Mouse (Mus musculus): Measurements from ENCODE around the gene Pou2f1. TPM values are rescaled to one million over a fixed set of nuclear protein-coding genes. Genes with fewer than 3 reads are reported as not detected.

Pou2f1 gene
- total RNA-seq, 2 experiments from 2014 or later, result 14.8 to 22.1 TPM

GRCm38 (mm10) chr1:165822031-165822430, 180.4 kb downstream of the Pou2f1 start:
- no peak for ATAC-seq (replicated peaks; ENCODE audit: low FRiP score, poor library complexity, severe bottlenecking)

- ATAC-seq (replicated peaks; ENCODE audit: low FRiP score, poor library complexity, severe bottlenecking), result no peak
Observed at GRCm38 (mm10) chr1:165819147-165819546, 183.3 kb downstream of the Pou2f1 start.

GRCm38 (mm10) chr1:165818145-165818860, 184.2 kb downstream of the Pou2f1 start:
- peak; percentile 94 for ATAC-seq (replicated peaks; ENCODE audit: low FRiP score, poor library complexity, severe bottlenecking)

DNA sequence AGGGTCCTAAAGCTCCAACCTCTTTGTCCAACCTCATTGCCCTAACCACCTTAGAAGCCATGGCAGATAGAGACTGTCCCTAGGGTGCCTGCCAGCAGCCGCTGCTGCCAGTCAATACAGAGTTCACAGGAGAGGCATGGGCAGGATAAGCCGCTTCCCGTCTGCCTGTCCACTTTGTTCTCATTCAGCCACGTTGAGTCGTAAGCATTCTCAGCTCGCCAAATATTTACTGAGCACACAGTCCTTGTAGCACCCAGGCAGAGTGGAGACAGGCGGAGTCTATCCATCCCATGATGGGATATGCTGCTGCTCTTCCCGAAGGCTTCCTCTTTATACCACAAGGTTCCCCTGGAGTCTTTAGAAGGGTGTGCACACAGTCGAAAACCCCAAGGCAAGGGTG, 185.2 kb downstream of the Pou2f1 start:
- ATAC-seq (replicated peaks; ENCODE audit: low FRiP score, poor library complexity, severe bottlenecking), result 0 out of 2 replicates have a peak, but pooled peaks have one; percentile 9

- ATAC-seq (replicated peaks; ENCODE audit: low FRiP score, poor library complexity, severe bottlenecking), result no peak
Observed at GRCm38 (mm10) chr1:165816391-165816790, 186.1 kb downstream of the Pou2f1 start.

Other genes starting within 250 kb of the Pou2f1 start
- 921 and 924 TPM in 2 replicates for gene Creg1, start 238.9 kb downstream of the Pou2f1 start, total RNA-seq (2015; ENCODE audit: low replicate concordance)
- gene Creg1, start 238.9 kb downstream of the Pou2f1 start, total RNA-seq (2017; ENCODE audit: low replicate concordance), result 849 and 890 TPM in 2 replicates
- gene Cd247, start 214.0 kb downstream of the Pou2f1 start, total RNA-seq (2015; ENCODE audit: low replicate concordance), result 1.0 TPM in 1 of 2 replicates, not detected in the other
- gene Cd247, start 214.0 kb downstream of the Pou2f1 start, total RNA-seq (2017; ENCODE audit: low replicate concordance), result 0.68 and 4.2 TPM in 2 replicates
- not detected in 2 replicates for gene Dusp27, start 125.2 kb upstream of the Pou2f1 start, total RNA-seq (2015; ENCODE audit: low replicate concordance)
- gene Dusp27, start 125.2 kb upstream of the Pou2f1 start, total RNA-seq (2017; ENCODE audit: low replicate concordance), result not detected in 2 replicates
- not detected in 2 replicates for gene Gpa33, start 127.6 kb upstream of the Pou2f1 start, total RNA-seq (2015; ENCODE audit: low replicate concordance)
- not detected in 2 replicates for gene Gpa33, start 127.6 kb upstream of the Pou2f1 start, total RNA-seq (2017; ENCODE audit: low replicate concordance)
- gene Mael, start 236.1 kb upstream of the Pou2f1 start, total RNA-seq (2015; ENCODE audit: low replicate concordance), result not detected in 2 replicates
- gene Mael, start 236.1 kb upstream of the Pou2f1 start, total RNA-seq (2017; ENCODE audit: low replicate concordance), result not detected in 2 replicates